Mouse (Mus musculus) cerebellum, adult 11-12 months (tissue): Measurements from ENCODE around the gene Pax1.

Source experiments
- DNase-seq: peaks from one replicate; pipeline ENCODE4 v3.0.0; 2022

Pax1 gene

GRCm38 (mm10) chr2:147361581-147361980 is at the start of gene Pax1:
Gene Pax1, plus strand, starts transcription at chr2:147361925.
- no peak for DNase-seq

- DNase-seq: no peak
Observed at GRCm38 (mm10) chr2:147321036-147321435, 40.7 kb upstream of the Pax1 start.

GRCm38 (mm10) chr2:147325178-147325577 is 36.5 kb upstream of the Pax1 start:
- no peak for DNase-seq

- DNase-seq: no peak
Observed at GRCm38 (mm10) chr2:147332731-147333130, 29.0 kb upstream of the Pax1 start.

- DNase-seq: no peak
Observed at GRCm38 (mm10) chr2:147338729-147339128, 23.0 kb upstream of the Pax1 start.

- DNase-seq: no peak
Observed at GRCm38 (mm10) chr2:147339796-147340195, 21.9 kb upstream of the Pax1 start.

- no peak for DNase-seq
Observed at GRCm38 (mm10) chr2:147342198-147342597, 19.5 kb upstream of the Pax1 start.

GRCm38 (mm10) chr2:147359716-147360115 is 2.0 kb upstream of the Pax1 start:
- DNase-seq: no peak

- no peak for DNase-seq
Observed at GRCm38 (mm10) chr2:147360401-147360800, 1.3 kb upstream of the Pax1 start.

GRCm38 (mm10) chr2:147360856-147361255 is 869 bp upstream of the Pax1 start:
- no peak for DNase-seq

- no peak for DNase-seq
Observed at GRCm38 (mm10) chr2:147362316-147362715, 591 bp downstream of the Pax1 start.

- DNase-seq: no peak
Observed at GRCm38 (mm10) chr2:147363401-147364130, 1.8 kb downstream of the Pax1 start.

GRCm38 (mm10) chr2:147364198-147364597 is 2.5 kb downstream of the Pax1 start:
- DNase-seq: no peak

- DNase-seq: no peak
Observed at GRCm38 (mm10) chr2:147364982-147365907, 3.5 kb downstream of the Pax1 start.

GRCm38 (mm10) chr2:147365908-147366630 is 4.3 kb downstream of the Pax1 start:
- DNase-seq: no peak

GRCm38 (mm10) chr2:147367246-147367820 is 5.6 kb downstream of the Pax1 start:
- no peak for DNase-seq

- DNase-seq: no peak
Observed at GRCm38 (mm10) chr2:147367911-147368591, 6.3 kb downstream of the Pax1 start.

- DNase-seq: no peak
Observed at GRCm38 (mm10) chr2:147369561-147369960, 7.8 kb downstream of the Pax1 start.

- DNase-seq: no peak
Observed at GRCm38 (mm10) chr2:147370091-147370490, 8.4 kb downstream of the Pax1 start.

- no peak for DNase-seq
Observed at GRCm38 (mm10) chr2:147371289-147371688, 9.6 kb downstream of the Pax1 start.

GRCm38 (mm10) chr2:147371840-147372239 is 10.1 kb downstream of the Pax1 start:
- DNase-seq: no peak

GRCm38 (mm10) chr2:147372947-147373666 is 11.4 kb downstream of the Pax1 start:
- DNase-seq: no peak
